Mouse (Mus musculus): ENCODE data around the gene Plcl1.

The Plcl1 gene

DNA sequence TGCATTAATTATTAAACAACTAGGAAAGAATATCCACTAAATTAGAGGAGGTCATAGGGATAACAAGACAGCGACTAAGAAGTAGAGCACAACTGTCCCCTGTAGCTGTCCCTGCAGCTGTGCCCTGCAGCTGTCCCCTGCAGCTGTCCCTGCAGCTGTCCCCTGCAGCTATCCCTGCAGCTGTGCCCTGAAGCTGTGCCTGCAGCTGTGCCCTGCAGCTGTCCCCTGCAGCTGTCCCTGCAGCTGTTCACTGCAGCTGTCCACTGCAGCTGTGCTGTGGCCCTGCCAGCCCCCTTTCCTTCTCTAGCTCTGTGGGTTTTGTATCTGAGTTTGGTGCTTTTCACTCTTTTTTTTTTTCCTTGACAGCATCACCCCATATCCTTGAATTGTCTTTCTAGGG lies 118.2 kb downstream of the Plcl1 start:
- CTCF ChIA-PET = no interaction called here

DNA sequence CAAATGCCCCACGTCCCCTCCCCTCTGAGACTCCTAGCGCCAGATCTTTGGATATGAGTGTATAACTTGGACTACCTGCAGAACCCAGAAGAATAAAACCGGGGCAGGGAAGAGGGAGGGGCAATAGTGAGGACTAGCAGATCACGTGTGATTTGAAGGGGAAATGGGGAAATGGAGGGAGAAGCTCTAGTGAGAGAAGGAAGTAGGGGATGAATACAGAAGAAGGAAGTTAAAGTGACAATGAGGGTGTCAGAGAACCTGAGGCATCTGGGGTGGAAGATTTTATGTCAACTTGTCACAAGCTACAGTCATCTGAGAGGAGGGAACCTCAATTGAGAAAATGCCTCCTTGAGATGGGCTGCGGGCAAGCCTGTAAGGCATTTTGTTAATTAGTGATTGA lies 119.4 kb downstream of the Plcl1 start:
- CTCF ChIA-PET = no interaction called here

DNA sequence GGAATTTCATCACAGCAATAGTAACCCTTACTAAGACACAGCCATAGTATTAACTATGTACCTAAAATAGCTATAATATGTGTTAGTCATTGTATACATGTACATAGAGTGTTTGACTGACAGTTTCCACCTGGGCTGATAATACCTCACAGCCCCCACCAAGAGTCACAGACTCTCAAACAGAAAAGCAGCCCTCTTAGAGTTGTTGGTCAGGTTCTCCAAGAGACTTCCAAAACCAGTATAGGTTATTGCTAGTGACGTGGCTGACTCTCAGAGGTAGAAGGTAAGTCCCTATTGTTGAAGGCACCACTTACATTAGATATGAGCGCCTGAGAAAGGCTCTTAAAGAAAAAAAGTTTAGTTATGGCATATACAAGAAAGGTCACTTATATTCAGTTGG lies 120.0 kb downstream of the Plcl1 start:
- CTCF ChIA-PET = no interaction called here

DNA sequence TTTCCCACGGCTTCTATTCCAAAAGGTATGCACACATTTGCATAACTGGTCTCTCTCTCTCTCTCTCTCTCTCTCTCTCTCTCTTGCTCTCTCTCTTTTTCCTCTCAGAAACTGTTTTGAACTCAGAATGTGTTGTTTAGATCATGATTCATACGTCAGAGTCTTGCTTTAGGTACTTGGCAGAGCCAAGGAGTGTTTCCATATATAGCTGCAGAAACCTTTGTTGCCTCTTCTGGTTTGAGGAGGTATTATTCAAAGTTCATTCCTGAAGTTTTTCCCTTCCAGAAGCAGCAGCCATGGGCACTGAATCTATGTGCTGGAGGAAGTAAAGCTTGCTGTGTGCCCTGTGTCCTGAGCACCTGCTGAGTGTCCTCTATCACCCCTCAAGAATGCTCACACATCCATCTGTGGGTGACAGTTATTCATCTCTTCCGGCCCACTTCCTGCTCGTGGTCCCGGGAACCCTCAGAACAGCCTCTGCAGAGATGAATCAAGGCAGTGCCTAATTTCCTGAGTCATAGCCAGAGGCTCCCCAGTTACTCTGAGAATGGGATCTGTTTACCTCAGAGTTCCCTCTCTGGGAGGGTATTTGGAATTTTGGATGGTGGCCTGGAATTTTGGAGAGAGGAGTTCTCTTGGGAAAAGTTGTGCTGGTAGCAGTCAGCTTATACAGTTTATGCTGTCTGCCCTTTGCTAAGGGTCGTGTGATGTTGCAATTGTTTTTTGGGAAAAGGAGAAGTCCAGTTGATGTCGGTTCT lies 123.0 kb downstream of the Plcl1 start:
- CTCF ChIA-PET = no interaction called here

DNA sequence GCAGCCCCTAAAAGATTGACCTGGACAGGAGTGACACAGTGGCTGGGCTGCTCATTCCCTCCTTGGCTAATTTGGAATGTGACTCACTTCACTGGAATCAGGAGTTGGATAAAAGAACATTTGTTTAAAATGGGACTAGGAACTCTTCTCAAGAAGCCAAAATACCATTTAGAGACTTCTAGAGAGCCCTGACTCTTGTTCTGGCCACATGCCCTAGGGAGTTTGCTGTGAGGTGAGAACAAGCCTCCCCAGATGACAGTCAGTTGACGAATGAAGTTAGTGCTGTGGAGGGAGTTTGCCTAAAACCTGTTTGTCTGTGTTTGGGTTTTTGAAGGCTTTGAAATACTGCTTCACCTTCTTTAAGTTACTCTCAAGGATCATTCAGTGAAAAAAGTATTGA lies 128.1 kb downstream of the Plcl1 start:
- CTCF ChIA-PET = no interaction called here

DNA sequence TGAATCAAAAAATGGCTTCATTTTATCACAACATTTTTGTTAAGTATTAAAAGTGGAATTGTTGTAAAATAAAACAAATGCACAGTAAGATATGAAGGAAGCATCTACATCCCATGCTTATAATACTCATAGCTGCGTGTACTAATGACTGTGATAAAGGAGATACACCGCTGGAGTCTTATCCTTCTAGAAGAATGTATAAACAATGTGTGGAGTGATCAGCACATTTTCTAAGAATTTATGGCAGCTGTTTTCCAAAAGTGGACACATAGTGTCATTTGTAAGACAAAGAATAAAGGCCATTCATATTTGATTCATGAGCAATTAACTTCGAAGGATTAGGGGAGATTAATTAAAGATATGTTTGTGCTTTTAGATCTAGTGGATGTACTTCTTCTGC lies 148.7 kb downstream of the Plcl1 start:
- CTCF ChIA-PET = no interaction called here

DNA sequence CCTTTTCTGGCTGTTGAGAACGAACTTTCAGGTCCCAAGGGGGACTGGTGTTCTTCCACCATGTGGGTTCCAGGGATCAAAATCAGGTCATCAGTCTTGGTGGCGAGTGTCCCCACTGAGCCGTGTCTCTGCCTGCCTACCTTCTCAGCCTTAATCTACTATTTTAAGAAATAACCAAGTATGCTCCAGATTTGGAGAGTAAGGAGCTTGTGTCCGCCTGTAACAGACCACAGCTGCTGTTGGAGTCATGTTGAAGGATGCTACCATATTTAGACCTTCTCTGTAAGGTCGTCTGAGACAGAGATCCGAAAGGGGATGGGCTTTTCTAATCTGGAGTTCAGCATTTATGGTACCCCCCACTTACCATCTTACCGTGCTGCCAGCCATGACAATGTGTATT lies 152.2 kb downstream of the Plcl1 start:
- CTCF ChIA-PET = no interaction called here

DNA sequence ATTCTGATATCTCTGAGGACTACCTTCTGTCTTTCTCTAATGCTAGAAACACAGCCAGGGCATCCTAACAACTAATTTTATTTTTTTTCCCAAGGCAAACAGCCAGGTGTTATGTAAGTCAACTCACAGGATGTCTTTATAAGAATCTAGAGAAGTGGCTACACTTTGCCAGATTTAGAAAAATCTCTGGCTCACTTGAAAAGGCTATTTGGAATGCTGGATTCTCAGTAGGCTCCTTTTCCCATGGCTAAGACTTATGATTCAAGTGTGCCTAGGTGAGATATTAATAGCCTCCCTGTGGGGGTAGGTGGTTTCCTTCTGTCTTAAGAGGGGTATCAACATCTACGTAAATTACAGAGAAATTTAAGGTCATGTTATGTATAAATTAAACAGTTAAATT lies 152.7 kb downstream of the Plcl1 start:
- CTCF ChIA-PET = no interaction called here

DNA sequence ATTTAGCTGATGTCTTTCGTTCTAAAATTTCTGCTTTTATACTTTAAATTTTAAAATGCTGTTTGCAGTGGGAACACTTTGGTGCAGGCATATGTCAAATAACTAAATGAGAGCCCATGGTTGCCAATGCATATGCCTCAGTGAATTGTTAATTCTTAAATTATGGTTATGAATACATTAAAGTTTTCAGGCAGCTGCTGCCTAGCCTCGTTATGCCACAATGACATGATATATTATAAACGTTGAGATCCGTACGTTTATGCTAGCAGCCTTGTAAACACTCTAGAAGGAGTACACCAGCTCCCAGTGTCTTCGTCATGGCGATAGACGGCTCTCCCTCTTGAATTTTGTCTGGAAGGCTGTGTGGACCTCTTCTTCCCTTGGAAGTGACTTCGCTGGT lies 154.3 kb downstream of the Plcl1 start:
- CTCF ChIA-PET = interaction anchor here (0.6 kb wide), 1 partner anchor 1448 kb away, joined by 3 read pairs; no protein-coding TSS in a partner anchor

DNA sequence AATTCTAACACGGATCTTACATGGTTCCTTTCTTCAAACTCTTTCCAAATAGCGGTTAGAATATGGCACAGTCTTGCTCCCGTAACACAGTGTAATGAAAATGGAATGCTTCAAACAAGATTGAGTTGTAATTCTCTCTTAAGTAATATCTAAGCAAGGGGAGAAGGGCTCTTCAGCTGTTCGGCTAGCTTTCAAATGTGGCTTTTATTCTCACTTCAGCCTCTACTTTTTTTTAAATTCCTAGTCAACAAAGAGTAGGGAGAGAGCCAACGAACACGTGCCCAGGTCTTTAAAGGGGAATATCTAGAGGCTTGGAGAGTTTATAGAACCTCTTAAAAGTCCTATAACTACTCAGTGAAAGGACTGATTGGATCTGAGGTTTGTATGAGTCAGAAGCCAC lies 160.2 kb downstream of the Plcl1 start:
- CTCF ChIA-PET = no interaction called here

DNA sequence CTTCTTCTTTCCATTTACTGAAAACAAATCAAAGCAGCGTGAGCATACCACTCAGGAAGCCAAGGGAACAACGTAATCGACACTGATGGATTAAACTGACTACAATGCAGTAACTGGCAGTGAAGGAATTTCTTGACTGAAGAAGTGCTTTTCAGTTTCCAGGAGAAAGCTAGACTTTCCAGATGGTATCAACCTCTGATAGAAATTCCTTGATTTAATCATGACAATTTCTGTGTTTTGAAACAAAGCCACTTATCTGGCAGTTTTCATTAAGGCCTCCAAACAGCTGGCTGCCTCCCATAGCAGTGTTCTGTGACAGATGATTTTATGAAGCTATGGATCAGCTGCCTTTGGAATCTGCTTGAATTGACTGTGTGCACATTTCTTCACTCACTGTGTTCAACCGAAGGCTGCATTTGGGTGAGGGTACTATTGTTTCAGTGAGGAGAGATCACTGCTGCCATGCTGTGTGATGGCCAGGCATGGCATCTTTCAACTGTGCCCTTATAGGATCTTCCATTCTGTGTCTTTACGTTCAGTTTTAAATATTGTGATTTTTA lies 162.2 kb downstream of the Plcl1 start:
- CTCF ChIA-PET = no interaction called here

DNA sequence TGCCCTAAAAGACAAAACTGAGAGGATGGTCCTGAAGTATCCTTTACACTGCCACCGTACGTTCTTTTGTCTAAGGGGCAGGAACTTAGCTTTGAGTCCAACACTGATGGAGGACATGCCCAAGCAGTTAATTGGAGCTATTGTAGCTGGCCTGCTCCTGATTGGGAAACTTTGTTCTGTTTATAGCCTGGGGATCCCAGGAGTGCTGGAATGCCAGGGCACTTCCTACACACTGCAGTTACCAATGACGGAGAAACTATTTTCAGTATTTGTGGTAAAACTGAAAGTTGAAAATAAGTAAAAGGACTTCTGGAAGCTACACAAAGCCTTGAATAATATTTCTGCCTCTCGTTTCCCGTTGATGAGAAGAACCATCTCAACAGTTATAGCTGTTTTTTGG lies 164.5 kb downstream of the Plcl1 start:
- CTCF ChIA-PET = no interaction called here

DNA sequence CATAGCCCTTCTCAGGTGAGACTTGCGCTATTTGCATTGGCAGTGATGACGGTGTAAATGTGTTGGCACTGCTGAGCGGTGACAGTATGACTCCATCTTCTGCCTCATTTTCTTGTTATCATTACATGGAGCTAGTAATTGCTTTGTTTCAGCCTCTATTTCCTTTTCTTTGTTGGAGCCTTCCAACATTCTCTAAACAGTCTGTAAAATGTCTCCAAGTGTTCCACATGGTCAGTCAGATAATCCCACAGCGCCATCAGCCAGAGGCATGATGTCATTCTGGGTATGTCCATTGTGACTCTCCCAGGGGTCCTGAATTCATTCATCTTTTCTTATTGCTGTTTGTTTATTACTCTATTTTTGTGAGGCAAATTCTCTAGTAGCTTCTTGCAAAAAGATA lies 165.7 kb downstream of the Plcl1 start:
- CTCF ChIA-PET = no interaction called here

DNA sequence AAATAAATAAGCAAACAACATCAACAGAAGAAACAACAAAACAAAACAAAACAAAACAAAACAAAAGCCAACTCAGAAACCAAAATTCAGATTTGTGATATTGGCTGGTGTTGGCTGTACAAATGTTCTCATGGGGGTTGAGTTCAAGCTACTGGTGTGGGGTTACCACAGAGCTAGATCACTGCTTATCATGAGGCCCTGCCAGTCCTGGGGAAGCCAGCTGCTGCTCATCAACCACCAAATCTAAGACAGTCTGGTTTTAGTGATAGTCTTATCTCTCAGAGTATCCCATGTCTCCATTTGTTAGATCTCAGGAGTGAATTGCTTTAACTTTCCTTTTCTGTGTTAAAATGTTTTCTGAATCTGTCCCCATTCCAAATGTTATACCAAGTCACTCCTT lies 166.5 kb downstream of the Plcl1 start:
- CTCF ChIA-PET = no interaction called here

DNA sequence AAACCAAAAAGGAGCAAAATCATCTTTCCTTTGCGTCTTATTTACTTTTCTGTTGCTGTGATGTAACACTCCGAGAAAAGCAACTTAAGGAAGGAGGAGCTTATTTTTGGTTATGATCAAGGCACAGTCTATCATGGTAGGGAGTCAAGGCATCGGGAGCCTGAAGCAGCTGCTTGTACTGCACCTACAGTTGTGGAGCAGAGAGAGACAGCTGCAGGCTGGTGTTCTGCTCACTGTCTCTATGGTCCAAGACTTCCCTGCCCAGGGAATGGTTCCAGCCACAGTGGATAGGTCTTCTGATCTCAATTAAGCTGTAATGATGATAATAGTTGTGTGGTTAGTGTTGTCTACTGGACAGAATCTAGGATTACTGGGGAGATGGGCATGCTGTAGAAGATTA lies 166.9 kb downstream of the Plcl1 start:
- CTCF ChIA-PET = no interaction called here

DNA sequence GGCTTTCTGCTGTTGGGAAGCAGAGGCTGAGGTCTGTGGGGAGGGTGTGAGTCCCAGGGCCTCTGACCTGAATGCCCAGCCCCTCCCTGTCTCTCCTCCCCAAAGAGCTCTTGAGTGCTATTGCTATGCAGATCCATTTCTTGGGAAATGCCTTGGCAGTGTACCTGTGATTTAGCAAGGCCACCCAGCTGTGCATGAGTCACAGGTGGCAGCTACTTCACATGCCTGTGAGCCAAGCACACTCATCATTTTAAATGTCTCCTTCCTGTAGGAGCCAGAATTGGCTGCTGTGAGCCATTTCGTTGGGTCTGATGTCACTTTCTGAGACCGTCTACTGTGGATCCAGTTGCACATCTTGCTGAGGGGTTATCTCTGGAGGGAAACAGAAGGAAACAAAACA lies 170.2 kb downstream of the Plcl1 start:
- CTCF ChIA-PET = no interaction called here

DNA sequence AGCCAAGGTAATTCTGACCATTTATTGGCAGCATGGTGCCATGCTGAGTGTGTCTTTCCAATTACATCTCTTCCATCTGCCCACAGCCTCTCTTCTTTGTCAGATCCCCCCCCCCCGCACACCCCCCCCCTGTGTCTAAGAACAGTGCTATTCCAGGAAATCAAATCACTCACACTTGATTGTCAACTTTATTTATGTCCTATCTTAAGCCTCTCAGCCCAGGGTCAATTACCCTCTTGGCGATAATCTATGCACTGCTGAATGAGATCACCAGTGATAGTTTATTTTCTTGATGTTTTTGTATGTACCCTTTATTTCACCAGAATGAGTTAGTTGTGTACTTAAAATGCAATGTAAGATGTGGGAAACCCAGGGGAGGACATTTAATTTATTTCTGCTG lies 176.0 kb downstream of the Plcl1 start:
- CTCF ChIA-PET = no interaction called here

DNA sequence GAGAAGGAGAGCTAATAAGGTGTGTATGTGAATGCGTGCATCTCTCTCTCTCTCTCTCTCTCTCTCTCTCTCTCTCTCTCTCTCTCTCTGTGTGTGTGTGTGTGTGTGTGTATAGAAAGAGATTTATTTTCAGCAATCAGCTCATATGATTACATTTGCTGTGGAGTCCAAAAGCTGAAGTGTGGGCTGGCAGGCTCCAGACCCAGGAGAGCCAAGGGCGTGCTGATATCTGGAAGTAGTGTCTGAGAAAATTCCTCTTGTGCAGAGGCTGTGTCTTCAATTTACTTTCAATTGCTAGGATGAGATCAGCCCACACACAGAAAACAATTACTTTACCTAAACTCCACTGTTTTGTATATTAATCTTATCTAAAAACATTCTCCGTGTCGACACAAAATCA lies 179.7 kb downstream of the Plcl1 start:
- CTCF ChIA-PET = no interaction called here

DNA sequence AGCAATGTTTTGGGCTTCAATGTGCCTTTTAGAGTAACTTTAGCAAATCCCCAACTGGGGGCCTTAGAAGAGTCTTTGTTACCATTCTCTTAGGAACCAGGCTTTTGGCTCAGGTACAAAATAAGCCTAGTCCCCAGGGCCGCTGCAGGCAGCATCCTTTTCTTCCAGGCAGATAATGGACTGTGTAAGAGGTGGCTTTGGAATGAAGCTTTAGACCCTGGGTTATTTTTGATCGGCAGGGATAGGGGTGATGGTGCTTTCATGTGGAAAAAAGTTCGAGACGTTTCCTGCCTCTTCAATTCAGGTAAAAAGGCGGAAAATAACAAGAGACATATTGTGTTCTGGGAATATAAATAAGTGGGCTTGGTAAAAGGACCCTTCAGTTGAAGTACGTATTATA lies 182.4 kb downstream of the Plcl1 start:
- CTCF ChIA-PET = no interaction called here

DNA sequence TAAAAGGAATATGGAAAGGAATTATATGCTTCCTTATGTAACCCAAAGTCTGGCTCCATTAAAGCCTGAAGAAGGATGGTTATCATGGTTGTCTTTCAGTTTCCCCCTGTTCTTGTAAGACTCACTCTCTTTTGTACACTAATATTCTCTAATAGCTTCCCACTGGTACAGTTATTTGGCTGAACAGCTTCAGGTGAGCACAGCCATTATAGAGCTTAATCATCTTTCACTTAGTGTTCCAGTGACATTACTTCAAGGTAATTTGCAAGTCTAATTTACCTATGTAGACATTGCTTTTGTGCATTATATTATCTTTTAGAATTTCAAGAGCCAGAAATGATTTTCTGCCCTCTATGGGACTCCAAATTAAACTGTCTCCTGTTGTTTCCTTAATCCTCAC lies 184.3 kb downstream of the Plcl1 start:
- CTCF ChIA-PET = no interaction called here

DNA sequence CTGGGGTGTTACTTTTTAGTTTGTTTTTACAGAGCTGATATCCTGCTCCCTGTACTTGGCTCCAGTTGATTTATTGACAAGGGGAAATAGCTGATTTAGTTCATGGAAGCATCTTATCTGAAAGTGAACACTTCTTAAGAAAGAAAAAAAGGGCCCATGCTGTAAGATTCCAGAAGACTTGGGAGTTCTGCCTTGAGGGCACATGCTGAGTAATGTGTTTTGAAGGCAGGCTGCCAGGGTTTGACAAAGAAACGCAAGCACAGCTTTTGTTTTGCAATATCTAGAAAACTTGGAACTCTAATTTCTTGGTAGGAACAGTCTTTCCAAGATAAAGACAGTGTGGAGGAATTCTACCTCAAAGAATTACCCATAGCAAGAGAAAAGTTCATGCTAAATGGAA lies 194.8 kb downstream of the Plcl1 start:
- CTCF ChIA-PET = no interaction called here

DNA sequence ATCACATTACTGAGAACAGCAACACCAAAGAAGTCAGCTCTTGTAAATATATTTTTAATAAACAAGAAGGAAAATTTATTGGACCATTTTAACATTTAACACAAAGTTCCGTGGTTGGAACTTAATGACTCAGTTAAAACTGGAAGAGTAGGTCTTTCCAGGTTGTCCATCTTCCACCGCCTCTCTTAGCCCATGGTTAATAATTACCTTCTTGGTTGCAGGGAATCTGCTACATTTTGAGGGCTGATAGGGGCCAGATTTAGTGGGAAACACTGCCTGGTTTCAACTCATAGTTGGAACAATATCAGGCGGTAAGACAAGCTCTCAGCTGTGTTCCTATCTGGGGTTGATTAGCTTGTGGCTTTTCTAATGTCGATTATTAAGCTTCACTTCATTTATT lies 198.9 kb downstream of the Plcl1 start:
- CTCF ChIA-PET = no interaction called here

DNA sequence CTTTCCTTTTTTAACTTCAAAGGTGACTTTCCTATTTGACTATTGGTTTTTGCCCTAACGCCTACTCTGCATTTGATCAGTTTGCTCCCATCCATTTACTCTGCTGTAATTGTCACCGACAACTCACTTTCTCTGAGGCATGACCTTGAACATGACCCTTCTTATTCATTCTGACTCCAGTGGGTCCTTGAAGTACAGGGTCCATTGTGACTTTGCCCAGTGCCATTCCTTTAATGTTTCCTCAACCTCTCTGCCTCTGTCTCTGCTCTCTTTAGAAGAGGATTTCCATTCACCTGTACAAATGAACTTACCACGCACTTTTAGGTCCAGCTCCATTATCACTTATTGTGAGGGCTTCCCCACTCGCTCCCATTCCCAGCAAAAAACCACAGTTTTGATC lies 199.7 kb downstream of the Plcl1 start:
- CTCF ChIA-PET = no interaction called here

DNA sequence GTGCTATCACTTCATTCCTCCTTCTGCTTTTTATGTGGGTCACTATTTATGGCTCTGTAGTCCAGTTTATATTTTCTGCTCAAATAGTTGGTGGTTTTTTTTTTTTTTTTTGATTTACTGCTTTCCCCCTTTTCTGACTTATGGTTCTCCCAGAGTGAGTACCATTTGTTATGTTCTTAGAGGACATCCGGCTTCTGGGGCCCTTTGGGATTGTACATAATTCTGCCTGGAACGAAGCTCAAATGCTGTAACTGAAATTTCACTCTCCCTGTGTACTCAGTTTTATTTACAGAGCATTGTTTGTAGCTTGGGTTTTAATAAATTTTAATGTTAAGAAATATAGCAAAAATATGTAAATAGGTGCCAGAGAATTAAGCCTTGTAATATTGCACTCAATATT lies 200.2 kb downstream of the Plcl1 start:
- CTCF ChIA-PET = interaction anchor here (0.7 kb wide), 1 partner anchor 121 kb away, joined by 15 read pairs; no protein-coding TSS in a partner anchor
